Mouse (Mus musculus): ENCODE measurements around the gene Psrc1. TPM values are rescaled to one million over a fixed set of nuclear protein-coding genes. Genes with fewer than 3 reads are reported as not detected.

Psrc1 gene
- total RNA-seq, 1 experiment = 172 TPM

- Histone ChIP-seq H3K27ac (ENCODE audit: insufficient read depth, low read depth, low read length, poor library complexity, severe bottlenecking) (no peak overlapping the region), H3K4me3 (ENCODE audit: insufficient read depth in 1 of 2, low read depth in 1 of 2, low read length in 2 of 2, poor library complexity in 1 of 2, severe bottlenecking in 1 of 2) (peak overlapping the region in 1 of 2 experiments; percentile 0; a peak in 1 of 4 replicates), H3K9ac (ENCODE audit: insufficient read depth, low read depth, low read length, poor library complexity, severe bottlenecking) (0 out of 2 replicates have a peak overlapping the region, but pooled peaks have one; percentile 15), H3K36me3 (ENCODE audit: control insufficient read depth, insufficient read depth, low read length, poor library complexity, severe bottlenecking) (peaks cover 34% of the 10 kb centered on the region), H3K9me3 (ENCODE audit: control insufficient read depth, insufficient read depth, low read depth, low read length) (no peaks in the 10 kb centered on the region), H3K4me1 (ENCODE audit: control insufficient read depth in 2 of 2, insufficient read depth in 2 of 2, low read length in 2 of 2, poor library complexity in 1 of 2) (peaks cover 3 to 27% of the 10 kb centered on the region in 2 experiments; a peak in 3 of 4 replicates)
- TF ChIP-seq ZNF384 (IDR thresholded peaks at IDR 0.05; ENCODE audit: low read depth, low read length) = no peak
- TF ChIP-seq CHD2 (IDR thresholded peaks at IDR 0.05; ENCODE audit: low read depth, low read length) = no peak
- in situ Hi-C loops (cut with MboI; ENCODE audit: low sequenced_read_pairs in 2 of 2, unreplicated experiment in 2 of 2) = no loop called here
- DNase-seq (ENCODE audit: low read depth, low spot score) = no peak
These were observed 2.5 kb downstream of the Psrc1 start for GRCm38 (mm10) chr3:108386186-108386585.

GRCm38 (mm10) chr3:108389111-108389545 lies 5.5 kb downstream of the Psrc1 start:
- Histone ChIP-seq H3K36me3 (ENCODE audit: control insufficient read depth, insufficient read depth, low read length, poor library complexity, severe bottlenecking) (peaks cover 34% of the 10 kb centered on the region), H3K9me3 (ENCODE audit: control insufficient read depth, insufficient read depth, low read depth, low read length) (no peaks in the 10 kb centered on the region), H3K4me1 (ENCODE audit: control insufficient read depth in 2 of 2, insufficient read depth in 2 of 2, low read length in 2 of 2, poor library complexity in 1 of 2) (peaks cover 0 to 26% of the 10 kb centered on the region in 2 experiments; a peak in 3 of 4 replicates), H3K27ac (ENCODE audit: insufficient read depth, low read depth, low read length, poor library complexity, severe bottlenecking) (no peak overlapping the region), H3K4me3 (ENCODE audit: insufficient read depth in 1 of 2, low read depth in 1 of 2, low read length in 2 of 2, poor library complexity in 1 of 2, severe bottlenecking in 1 of 2) (no peak overlapping the region), H3K9ac (ENCODE audit: insufficient read depth, low read depth, low read length, poor library complexity, severe bottlenecking) (no peak overlapping the region)
- TF ChIP-seq ZNF384 (IDR thresholded peaks at IDR 0.05; ENCODE audit: low read depth, low read length) (peak; percentile 49; the same call in 1 of the 2 replicates), CHD2 (IDR thresholded peaks at IDR 0.05; ENCODE audit: low read depth, low read length) (0 out of 2 replicates have a peak, but pooled peaks have one; percentile 32), MAFK (IDR thresholded peaks at IDR 0.05; ENCODE audit: insufficient read depth, low read depth, low read length) (0 out of 2 replicates have a peak, but pooled peaks have one; percentile 4), ZC3H11A (IDR thresholded peaks at IDR 0.05; ENCODE audit: borderline replicate concordance, low read depth, low read length) (peak; percentile 67), HCFC1 (IDR thresholded peaks at IDR 0.05; ENCODE audit: borderline replicate concordance, insufficient read depth, low read length) (peak; percentile 66; the same call in 1 of the 2 replicates)
- in situ Hi-C loops (cut with MboI; ENCODE audit: low sequenced_read_pairs in 2 of 2, unreplicated experiment in 2 of 2) = no loop called here
- peak; percentile 99 for DNase-seq (ENCODE audit: low read depth, low spot score)

- peak overlapping the region; percentile 3 to 23; a peak in 1 of 4 replicates for H3K4me3 ChIP-seq (ENCODE audit: insufficient read depth in 1 of 2, low read depth in 1 of 2, low read length in 2 of 2, poor library complexity in 1 of 2, severe bottlenecking in 1 of 2)
- H3K4me1 ChIP-seq (ENCODE audit: control insufficient read depth in 2 of 2, insufficient read depth in 2 of 2, low read length in 2 of 2, poor library complexity in 1 of 2) = peaks cover 0 to 17% of the 10 kb centered on the region in 2 experiments; a peak in 2 of 4 replicates
- H3K27ac ChIP-seq (ENCODE audit: insufficient read depth, low read depth, low read length, poor library complexity, severe bottlenecking) = no peak overlapping the region
- H3K36me3 ChIP-seq (ENCODE audit: control insufficient read depth, insufficient read depth, low read length, poor library complexity, severe bottlenecking) = peaks cover 9% of the 10 kb centered on the region
- DNase-seq (ENCODE audit: low read depth, low spot score) = no peak
- no peaks in the 10 kb centered on the region for H3K9me3 ChIP-seq (ENCODE audit: control insufficient read depth, insufficient read depth, low read depth, low read length)
- in situ Hi-C loops (cut with MboI; ENCODE audit: low sequenced_read_pairs in 2 of 2, unreplicated experiment in 2 of 2) = no loop called here
- H3K9ac ChIP-seq (ENCODE audit: insufficient read depth, low read depth, low read length, poor library complexity, severe bottlenecking) = no peak overlapping the region
- no peak for TF ChIP-seq ZC3H11A (IDR thresholded peaks at IDR 0.05; ENCODE audit: borderline replicate concordance, low read depth, low read length)
- TF ChIP-seq MAFK (IDR thresholded peaks at IDR 0.05; ENCODE audit: insufficient read depth, low read depth, low read length) = no peak
- no peak for TF ChIP-seq ZNF384 (IDR thresholded peaks at IDR 0.05; ENCODE audit: low read depth, low read length)
- TF ChIP-seq HCFC1 (IDR thresholded peaks at IDR 0.05; ENCODE audit: borderline replicate concordance, insufficient read depth, low read length) = no peak
- TF ChIP-seq CHD2 (IDR thresholded peaks at IDR 0.05; ENCODE audit: low read depth, low read length) = no peak
These were observed 8.7 kb downstream of the Psrc1 start for GRCm38 (mm10) chr3:108392299-108392698.

- H3K9ac ChIP-seq (ENCODE audit: insufficient read depth, low read depth, low read length, poor library complexity, severe bottlenecking) = no peak overlapping the region
- H3K4me1 ChIP-seq (ENCODE audit: control insufficient read depth in 2 of 2, insufficient read depth in 2 of 2, low read length in 2 of 2, poor library complexity in 1 of 2) = peaks cover 0 to 21% of the 10 kb centered on the region in 2 experiments; a peak in 2 of 4 replicates
- no peaks in the 10 kb centered on the region for H3K9me3 ChIP-seq (ENCODE audit: control insufficient read depth, insufficient read depth, low read depth, low read length)
- in situ Hi-C loops (cut with MboI; ENCODE audit: low sequenced_read_pairs in 2 of 2, unreplicated experiment in 2 of 2) = no loop called here
- H3K4me3 ChIP-seq (ENCODE audit: insufficient read depth in 1 of 2, low read depth in 1 of 2, low read length in 2 of 2, poor library complexity in 1 of 2, severe bottlenecking in 1 of 2) = peak overlapping the region; percentile 3 to 23; a peak in 1 of 4 replicates
- no peak overlapping the region for H3K27ac ChIP-seq (ENCODE audit: insufficient read depth, low read depth, low read length, poor library complexity, severe bottlenecking)
- H3K36me3 ChIP-seq (ENCODE audit: control insufficient read depth, insufficient read depth, low read length, poor library complexity, severe bottlenecking) = peaks cover 4% of the 10 kb centered on the region
- no peak for DNase-seq (ENCODE audit: low read depth, low spot score)
- TF ChIP-seq HCFC1 (IDR thresholded peaks at IDR 0.05; ENCODE audit: borderline replicate concordance, insufficient read depth, low read length) (no peak), MAFK (IDR thresholded peaks at IDR 0.05; ENCODE audit: insufficient read depth, low read depth, low read length) (no peak), CHD2 (IDR thresholded peaks at IDR 0.05; ENCODE audit: low read depth, low read length) (no peak), ZC3H11A (IDR thresholded peaks at IDR 0.05; ENCODE audit: borderline replicate concordance, low read depth, low read length) (no peak), ZNF384 (IDR thresholded peaks at IDR 0.05; ENCODE audit: low read depth, low read length) (no peak)
These were observed 9.2 kb downstream of the Psrc1 start for GRCm38 (mm10) chr3:108392793-108393192.

All from ES-E14 (cell line).